Mouse (Mus musculus): ENCODE data around the gene Ctc1. TPM values are rescaled to one million over a fixed set of nuclear protein-coding genes. Genes with fewer than 3 reads are reported as not detected.
"Not testable (repeated sequence)": the region's sequence is repeated elsewhere in the genome, so short reads cannot be mapped to it uniquely, and the experiment has no call there.

Gene Ctc1
- 10 to 100 TPM; 34.3 to 39.2 TPM for total RNA-seq (2021)
- long read RNA-seq, full-length matches to known transcripts: 29 of 52 reads
- long read RNA-seq, partial matches to known transcripts: 5 of 52 reads
- long read RNA-seq, other reads (novel, unspliced or antisense): 18 of 52 reads

GRCm38 (mm10) chr11:69015644-69016441, at the start of gene Ctc1:
TSS of gene Ctc1 (plus strand) at chr11:69015911.
- peak; percentile 89 to 92 for DNase-seq (ENCODE audit: low spot score in 2 of 2)

- DNase-seq (ENCODE audit: low spot score in 2 of 2): no peak
These were observed 49.2 kb upstream of the Ctc1 start for GRCm38 (mm10) chr11:68966554-68966953.

GRCm38 (mm10) chr11:68967337-68968282, 48.1 kb upstream of the Ctc1 start, which contains the start of gene Slc25a35:
TSS of gene Slc25a35 (plus strand) at chr11:68968131.
- DNase-seq (ENCODE audit: low spot score in 2 of 2): peak; percentile 88 to 94

DNA sequence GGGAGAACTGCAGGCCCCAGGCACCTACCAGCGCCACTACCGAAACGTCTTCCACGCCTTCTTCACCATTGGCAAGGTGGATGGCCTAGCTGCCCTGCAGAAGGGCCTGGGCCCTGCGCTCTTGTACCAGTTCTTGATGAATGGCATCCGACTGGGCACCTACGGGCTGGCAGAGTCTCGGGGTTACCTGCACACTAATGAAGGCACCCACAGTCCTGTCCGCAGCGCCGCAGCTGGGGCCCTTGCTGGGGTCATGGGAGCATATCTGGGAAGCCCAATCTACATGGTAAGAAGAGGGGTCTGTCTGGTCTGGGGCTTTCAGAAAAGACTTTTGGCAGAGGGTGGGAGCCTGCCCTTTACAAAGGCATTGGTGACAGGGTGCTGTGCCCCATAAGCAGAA, 47.0 kb upstream of the Ctc1 start:
- DNase-seq (ENCODE audit: low spot score in 2 of 2): no peak

GRCm38 (mm10) chr11:68970232-68970631, 45.5 kb upstream of the Ctc1 start:
- no peak for DNase-seq (ENCODE audit: low spot score in 2 of 2)

DNA sequence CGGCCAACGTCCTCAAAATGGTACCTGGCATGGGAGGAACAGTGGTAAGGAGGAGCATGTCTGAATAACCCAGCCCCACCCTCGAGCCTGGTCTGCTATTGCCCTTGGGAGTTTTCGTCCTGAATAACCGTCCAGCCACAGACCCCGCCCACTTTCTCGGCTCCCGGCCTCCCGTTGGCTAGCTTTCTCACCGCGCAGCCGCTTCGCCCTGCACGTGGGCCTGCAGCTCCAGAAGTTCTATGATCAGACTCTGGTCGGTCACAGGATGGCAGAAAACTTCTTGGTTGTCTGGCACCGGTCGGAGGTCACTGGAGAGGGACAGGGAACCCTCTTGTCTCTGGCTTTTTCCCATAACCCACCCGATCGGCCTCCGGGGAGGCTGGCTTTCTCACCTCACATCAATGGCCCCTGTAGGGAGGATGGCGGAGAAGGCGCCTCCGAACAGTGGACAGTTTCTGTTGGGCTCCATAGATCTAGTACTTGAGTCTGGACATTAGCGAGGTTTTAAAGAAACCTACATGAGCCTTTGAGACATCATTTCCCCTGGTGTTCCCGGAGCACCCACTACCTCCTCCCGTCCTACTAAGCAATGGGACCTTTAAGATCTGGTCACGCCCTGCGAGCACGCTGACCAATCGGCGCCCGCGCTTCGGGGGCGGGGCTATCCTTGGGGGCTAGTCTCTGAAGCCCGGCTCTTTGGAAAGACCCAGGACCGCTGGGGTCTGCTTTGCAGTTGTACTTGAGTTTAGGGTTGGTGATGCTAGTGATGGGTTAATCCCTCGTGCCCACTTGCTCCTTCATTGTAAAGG, 42.3 kb upstream of the Ctc1 start:
- DNase-seq (ENCODE audit: low spot score in 2 of 2): peak; percentile 71 to 82

DNA sequence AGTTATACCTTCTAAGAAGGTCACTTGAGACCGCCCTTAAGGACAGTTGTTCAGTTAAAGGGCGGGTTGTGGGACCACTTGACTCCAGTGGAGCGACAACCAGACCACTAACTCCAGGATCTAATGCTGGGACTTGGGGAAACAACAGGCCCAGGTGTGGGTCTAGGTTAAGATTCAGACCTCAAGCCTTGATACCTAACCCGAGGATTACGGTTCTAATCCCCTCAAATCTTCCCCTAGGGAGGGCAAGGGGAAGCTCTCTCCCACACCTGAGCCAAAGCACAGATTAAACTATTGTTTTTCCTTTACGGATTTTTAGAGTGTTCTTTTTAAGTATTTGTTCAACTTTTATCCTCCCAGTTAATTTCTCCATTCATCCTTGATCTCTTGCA, 41.7 kb upstream of the Ctc1 start:
- DNase-seq (ENCODE audit: low spot score in 2 of 2): no peak

- no peak for DNase-seq (ENCODE audit: low spot score in 2 of 2)
These were observed 40.6 kb upstream of the Ctc1 start, which contains the start of gene Rangrf for GRCm38 (mm10) chr11:68975085-68975484. TSS of gene Rangrf (minus strand) at chr11:68975185.

DNA sequence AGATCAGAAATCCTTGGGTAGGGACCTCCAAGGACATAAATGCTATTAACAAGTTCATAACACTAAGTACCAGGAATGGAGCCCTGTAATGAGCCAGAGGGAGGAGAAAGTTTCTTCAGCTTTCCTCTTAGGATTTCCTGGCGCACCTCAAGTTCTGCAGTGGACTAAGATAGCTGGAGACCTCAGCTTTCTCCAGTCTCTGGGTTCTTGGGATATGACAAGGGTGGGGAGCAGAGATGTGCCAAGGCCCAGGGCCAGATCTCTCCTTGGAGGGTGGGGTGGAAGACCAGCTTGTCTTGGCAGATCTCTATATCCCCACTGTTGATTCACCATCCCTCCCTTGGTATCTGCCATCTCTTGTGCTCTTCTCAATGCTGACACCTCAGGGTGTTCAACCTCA, 40.1 kb upstream of the Ctc1 start:
- DNase-seq (ENCODE audit: low spot score in 2 of 2): no peak

- DNase-seq (ENCODE audit: low spot score in 2 of 2): no peak
These were observed 36.4 kb upstream of the Ctc1 start for GRCm38 (mm10) chr11:68979320-68979733.

GRCm38 (mm10) chr11:68980919-68981318, 34.8 kb upstream of the Ctc1 start:
- no peak for DNase-seq (ENCODE audit: low spot score in 2 of 2)

- DNase-seq (ENCODE audit: low spot score in 2 of 2): peak; percentile 44 to 66
These were observed 32.9 kb upstream of the Ctc1 start for GRCm38 (mm10) chr11:68982639-68983369.

- DNase-seq (ENCODE audit: low spot score in 2 of 2): no peak
These were observed 28.3 kb upstream of the Ctc1 start for GRCm38 (mm10) chr11:68987365-68987882.

- DNase-seq (ENCODE audit: low spot score in 2 of 2): no peak
These were observed 27.4 kb upstream of the Ctc1 start for GRCm38 (mm10) chr11:68988341-68988740.

- no peak for DNase-seq (ENCODE audit: low spot score in 2 of 2)
These were observed 22.6 kb upstream of the Ctc1 start for GRCm38 (mm10) chr11:68993122-68993521.

DNA sequence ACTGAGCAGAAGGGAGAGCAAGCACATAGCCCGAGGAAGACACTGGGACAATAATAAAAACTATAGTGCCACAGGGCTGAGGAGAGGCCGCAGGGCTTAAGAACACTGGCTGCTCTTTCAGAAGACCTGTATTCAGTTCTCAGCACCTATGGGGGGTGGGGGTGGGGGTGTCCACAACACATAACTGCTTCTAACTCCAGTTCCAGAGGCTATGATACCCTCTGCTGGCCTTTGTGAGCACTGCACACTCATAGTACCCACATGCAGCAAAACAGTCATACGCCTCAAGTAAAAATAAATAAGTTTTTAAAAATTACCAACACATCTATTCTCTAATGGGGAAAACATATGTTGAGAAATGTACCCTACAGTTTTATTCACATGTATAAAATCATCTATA, 21.3 kb upstream of the Ctc1 start:
- no peak for DNase-seq (ENCODE audit: low spot score in 2 of 2)

DNA sequence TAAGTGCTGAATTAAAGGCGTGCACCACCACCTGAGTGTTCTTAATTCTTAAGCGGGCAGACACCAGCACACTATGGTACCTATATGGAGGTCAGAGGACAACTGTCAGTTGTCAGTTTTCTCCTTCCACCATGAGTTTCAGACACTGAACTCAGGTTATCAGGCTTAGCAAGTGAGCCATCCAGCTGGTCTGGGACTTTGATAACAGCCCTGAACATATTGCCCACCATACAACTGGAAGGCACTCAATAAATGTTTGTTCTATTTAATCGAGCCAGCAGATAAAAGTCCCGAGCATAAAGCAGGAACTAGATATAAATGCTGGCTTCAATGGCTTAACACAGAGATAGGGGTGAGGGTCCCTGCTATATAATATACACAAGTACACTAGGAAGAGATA, 18.6 kb upstream of the Ctc1 start:
- no peak for DNase-seq (ENCODE audit: low spot score in 2 of 2)

GRCm38 (mm10) chr11:69002782-69003181, 12.9 kb upstream of the Ctc1 start:
- not testable (repeated sequence) for DNase-seq (ENCODE audit: low spot score in 2 of 2)

DNA sequence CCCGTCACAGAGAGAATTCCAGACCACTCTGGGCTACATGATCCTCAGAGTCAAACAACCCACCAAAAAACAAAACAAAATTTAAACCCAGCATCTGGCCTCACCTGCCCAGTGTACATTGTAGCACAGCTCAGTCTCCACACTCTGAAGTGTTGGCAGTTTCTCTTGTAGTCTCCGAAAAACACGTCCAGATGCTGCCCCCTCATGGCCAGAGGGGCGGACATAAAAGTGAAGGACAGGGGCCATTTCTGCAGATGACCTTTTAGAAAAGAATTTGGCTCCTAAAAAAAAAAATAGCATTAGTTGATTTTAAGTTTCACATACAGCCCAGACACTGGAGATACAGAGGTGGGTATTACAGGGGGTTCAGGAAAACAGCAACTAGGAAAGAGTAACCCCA, 12.1 kb upstream of the Ctc1 start:
- no peak for DNase-seq (ENCODE audit: low spot score in 2 of 2)

- DNase-seq (ENCODE audit: low spot score in 2 of 2): peak in 1 of 2 experiments; percentile 35
These were observed 10.5 kb upstream of the Ctc1 start for GRCm38 (mm10) chr11:69005193-69005592.
